Mouse (Mus musculus): Measurements from ENCODE around the gene Nup188. TPM values are rescaled to one million over a fixed set of nuclear protein-coding genes. Genes with fewer than 3 reads are reported as not detected.
A peak's percentile ranks its signal among the peaks of the same experiment; 100 is the strongest.

Nup188 gene
- polyA plus RNA-seq, 1 experiment from 2014 or later = 24.9 TPM

DNA sequence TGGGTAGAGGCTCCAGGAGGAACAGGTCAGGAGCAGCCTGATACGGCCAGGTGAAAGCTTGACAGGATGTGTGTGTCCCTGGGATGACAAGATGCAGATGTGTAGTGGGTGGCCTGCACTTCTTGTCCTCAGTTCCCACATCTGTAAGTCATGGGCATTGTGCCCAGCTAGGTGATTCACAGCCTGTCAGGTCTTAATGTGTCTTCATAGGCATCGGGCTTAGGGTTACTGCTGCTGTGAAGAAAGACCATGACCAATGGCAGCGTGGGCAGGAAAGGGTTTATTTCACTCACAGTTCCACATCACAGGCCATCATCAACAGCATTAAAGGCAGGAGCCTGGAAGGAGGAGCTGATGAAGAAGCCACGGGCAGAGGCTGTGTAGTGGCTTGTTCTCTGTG, 99.4 kb downstream of the Nup188 start:
- H3K4me1 ChIP-seq = no peaks in the 10 kb centered on the region
- 90% methylated on average over 4 of the region's 4 CpGs for WGBS
- no peak for ATAC-seq
- no peak overlapping the region for H3K4me3 ChIP-seq
- no peaks in the 10 kb centered on the region for H3K27me3 ChIP-seq
- no peak overlapping the region for H3K9ac ChIP-seq
- no peaks in the 10 kb centered on the region for H3K9me3 ChIP-seq (replicated peaks)
- H3K36me3 ChIP-seq (ENCODE audit: poor library complexity, severe bottlenecking) = peaks cover 48% of the 10 kb centered on the region
- no peak overlapping the region for H3K4me2 ChIP-seq
- no peak overlapping the region for H3K27ac ChIP-seq

GRCm38 (mm10) chr2:30386913-30387312, 100.7 kb downstream of the Nup188 start:
- Histone ChIP-seq H3K4me3 (no peak overlapping the region), H3K9me3 (replicated peaks) (no peaks in the 10 kb centered on the region), H3K4me2 (no peak overlapping the region), H3K4me1 (0 out of 2 replicates have a peak, but pooled peaks cover 5% of the 10 kb centered on the region), H3K9ac (no peak overlapping the region), H3K36me3 (ENCODE audit: poor library complexity, severe bottlenecking) (peaks cover 34% of the 10 kb centered on the region), H3K27ac (no peak overlapping the region), H3K27me3 (no peaks in the 10 kb centered on the region)
- ATAC-seq = no peak
- WGBS = 85% methylated on average over 9 of the region's 9 CpGs

DNA sequence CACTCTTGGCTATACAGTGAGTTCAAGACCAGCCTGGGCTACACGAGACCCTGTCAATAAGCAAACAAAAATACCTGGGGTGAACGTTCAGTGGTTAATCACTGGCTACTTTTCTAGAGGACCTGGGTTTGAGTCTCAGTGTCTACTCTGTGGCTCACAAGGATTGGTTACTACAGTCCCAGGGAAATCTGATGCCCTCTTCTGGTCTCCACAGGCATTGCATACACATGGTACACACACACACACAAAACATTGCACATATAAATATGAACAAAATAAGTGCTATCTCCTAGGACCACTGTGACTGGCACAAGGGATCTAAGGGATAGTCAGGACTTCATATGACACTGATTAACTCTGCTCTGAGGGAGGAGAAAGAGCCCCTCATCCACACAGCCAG, 102.8 kb downstream of the Nup188 start:
- 95% methylated on average over 2 of the region's 2 CpGs for WGBS
- Histone ChIP-seq H3K36me3 (ENCODE audit: poor library complexity, severe bottlenecking) (peaks cover 19% of the 10 kb centered on the region), H3K4me1 (peaks cover 18% of the 10 kb centered on the region), H3K4me2 (no peak overlapping the region), H3K27me3 (no peaks in the 10 kb centered on the region), H3K9me3 (replicated peaks) (no peaks in the 10 kb centered on the region), H3K4me3 (no peak overlapping the region), H3K9ac (no peak overlapping the region), H3K27ac (no peak overlapping the region)
- ATAC-seq = no peak

DNA sequence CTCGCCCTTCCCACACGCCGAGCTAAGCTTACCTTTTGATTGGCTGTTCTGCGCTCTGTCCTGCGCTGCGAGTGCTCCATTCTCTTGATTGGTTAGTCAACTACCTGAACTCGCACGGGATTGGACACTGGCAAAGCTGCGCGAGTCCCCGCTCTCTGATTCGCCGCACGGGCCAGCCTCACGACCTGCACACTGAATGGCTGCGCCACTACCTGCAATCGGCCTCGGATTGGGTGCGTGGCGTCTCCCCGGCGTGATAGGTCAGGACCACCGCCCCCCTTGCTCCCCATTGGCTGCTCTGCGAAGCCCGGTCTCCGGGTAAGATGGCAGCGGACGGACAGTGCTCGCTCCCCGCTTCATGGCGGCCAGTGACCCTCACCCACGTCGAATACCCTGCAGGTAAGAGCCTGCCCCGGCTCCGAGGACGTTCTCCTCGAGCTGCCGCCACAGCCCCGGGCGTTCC, 105.9 kb downstream of the Nup188 start, which contains the start of gene Dolpp1:
TSS of gene Dolpp1 (plus strand) at position 141 of the 463 bp plus-strand sequence.
- peaks cover 22% of the 10 kb centered on the region for H3K4me1 ChIP-seq
- H3K27ac ChIP-seq = peak within 1 kb of the TSS; percentile 91
- peak within 1 kb of the TSS; percentile 85 for H3K9ac ChIP-seq
- WGBS = 0% methylated on average over 39 of the region's 40 CpGs
- H3K36me3 ChIP-seq (ENCODE audit: poor library complexity, severe bottlenecking) = peaks cover 27% of the 10 kb centered on the region
- peak; percentile 99 for ATAC-seq
- peak within 1 kb of the TSS; percentile 98 for H3K4me2 ChIP-seq
- peak within 1 kb of the TSS; percentile 71 for H3K4me3 ChIP-seq
- no peaks in the 10 kb centered on the region for H3K9me3 ChIP-seq (replicated peaks)
- no peaks in the 10 kb centered on the region for H3K27me3 ChIP-seq

DNA sequence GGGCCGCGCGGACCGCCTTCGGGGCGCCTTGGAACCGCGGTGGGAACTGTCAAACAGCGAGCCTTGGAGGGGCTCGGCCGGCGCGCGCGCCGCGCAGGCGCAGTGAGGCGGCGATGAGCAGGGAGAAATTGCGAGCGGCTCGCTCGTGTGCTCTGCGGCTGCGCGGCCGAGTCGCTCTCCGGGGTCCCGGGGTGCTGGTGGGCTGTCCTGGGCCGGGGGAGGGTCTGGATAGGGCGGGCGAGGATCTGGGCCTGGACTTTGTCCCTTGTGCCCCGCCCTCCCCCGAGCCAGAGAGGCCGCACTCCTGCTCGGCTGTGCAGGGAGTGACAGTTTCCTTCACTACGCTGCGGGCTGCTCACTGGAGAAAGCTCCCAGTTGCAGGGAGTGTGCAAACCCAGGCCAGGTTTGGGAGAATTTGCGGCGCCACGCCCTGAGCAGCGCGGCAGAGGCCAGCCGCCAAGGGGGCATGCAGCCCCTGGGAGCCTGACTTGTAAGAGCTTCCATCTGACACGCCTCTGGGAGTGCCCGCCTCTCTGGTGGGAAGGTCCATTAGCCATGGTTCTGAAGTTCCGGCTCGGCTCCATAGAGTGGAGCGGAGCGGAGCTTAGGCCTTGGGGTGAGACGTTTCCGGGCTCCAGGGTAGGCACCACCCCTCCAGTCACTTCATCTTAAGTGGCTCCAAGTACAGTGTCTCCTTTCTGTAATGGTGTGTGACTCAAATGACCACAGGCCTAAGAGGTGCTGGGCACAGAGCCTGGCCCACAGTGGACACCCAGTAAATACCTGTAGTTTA, 106.6 kb downstream of the Nup188 start:
- Histone ChIP-seq H3K4me1 (peaks cover 22% of the 10 kb centered on the region), H3K4me3 (peak overlapping the region; percentile 71), H3K9ac (peak overlapping the region; percentile 85), H3K27me3 (no peaks in the 10 kb centered on the region), H3K9me3 (replicated peaks) (no peaks in the 10 kb centered on the region), H3K27ac (peak overlapping the region; percentile 91), H3K4me2 (peak overlapping the region; percentile 98), H3K36me3 (ENCODE audit: poor library complexity, severe bottlenecking) (peaks cover 33% of the 10 kb centered on the region)
- under 1% methylated on average over 53 of the region's 54 CpGs for WGBS
- ATAC-seq = peak; percentile 77

GRCm38 (mm10) chr2:30393370-30393656, 107.1 kb downstream of the Nup188 start:
- H3K4me2 ChIP-seq = peak overlapping the region; percentile 98
- H3K9ac ChIP-seq = peak overlapping the region; percentile 85
- peaks cover 39% of the 10 kb centered on the region for H3K36me3 ChIP-seq (ENCODE audit: poor library complexity, severe bottlenecking)
- H3K4me1 ChIP-seq = peaks cover 25% of the 10 kb centered on the region
- no peak for ATAC-seq
- peak overlapping the region; percentile 71 for H3K4me3 ChIP-seq
- H3K9me3 ChIP-seq (replicated peaks) = no peaks in the 10 kb centered on the region
- 71% methylated on average over 1 of the region's 1 CpGs for whole genome bisulfite sequencing
- H3K27me3 ChIP-seq = no peaks in the 10 kb centered on the region
- peak overlapping the region; percentile 91 for H3K27ac ChIP-seq

Small RNA genes within 50 kb of the gene (microRNA-seq; reads per million reads assigned to microRNA genes)
- not detected for gene Gm47292

Other genes starting within 250 kb of the Nup188 start
- 50.8 and 57.2 TPM in 2 replicates for gene Wdr34, start 237.5 kb upstream of the Nup188 start, polyA plus RNA-seq (2015; fragmentation: Nextera tagmentation; extraction: Ambion mirVana)
- 587 and 610 TPM in 2 replicates for gene Set, start 229.0 kb upstream of the Nup188 start, polyA plus RNA-seq (2015; fragmentation: Nextera tagmentation; extraction: Ambion mirVana)
- 5.7 and 6.7 TPM in 2 replicates for gene Pkn3, start 208.7 kb upstream of the Nup188 start, polyA plus RNA-seq (2015; fragmentation: Nextera tagmentation; extraction: Ambion mirVana)
- 21.0 and 21.2 TPM in 2 replicates for gene Zdhhc12, start 192.7 kb upstream of the Nup188 start, polyA plus RNA-seq (2015; fragmentation: Nextera tagmentation; extraction: Ambion mirVana)
- 10.5 and 10.9 TPM in 2 replicates for gene Zer1, start 161.8 kb upstream of the Nup188 start, polyA plus RNA-seq (2015; fragmentation: Nextera tagmentation; extraction: Ambion mirVana)
- gene Tbc1d13, start 152.7 kb upstream of the Nup188 start, polyA plus RNA-seq (2015; fragmentation: Nextera tagmentation; extraction: Ambion mirVana) = 12.3 and 14.1 TPM in 2 replicates
- gene Endog, start 114.9 kb upstream of the Nup188 start, polyA plus RNA-seq (2015; fragmentation: Nextera tagmentation; extraction: Ambion mirVana) = 9.5 and 10.4 TPM in 2 replicates
- gene Spout1, start 107.9 kb upstream of the Nup188 start, polyA plus RNA-seq (2015; fragmentation: Nextera tagmentation; extraction: Ambion mirVana) = 62.1 and 71.1 TPM in 2 replicates
- 11.6 and 12.4 TPM in 2 replicates for gene Kyat1, start 80.5 kb upstream of the Nup188 start, polyA plus RNA-seq (2015; fragmentation: Nextera tagmentation; extraction: Ambion mirVana)
- gene Lrrc8a, start 48.7 kb upstream of the Nup188 start, polyA plus RNA-seq (2015; fragmentation: Nextera tagmentation; extraction: Ambion mirVana) = 57.9 and 58.3 TPM in 2 replicates
- 0.21 and 0.36 TPM in 2 replicates for gene Gm28035, start 45.8 kb upstream of the Nup188 start, polyA plus RNA-seq (2015; fragmentation: Nextera tagmentation; extraction: Ambion mirVana)
- 5.3 and 6.8 TPM in 2 replicates for gene Phyhd1, start 20.2 kb upstream of the Nup188 start, polyA plus RNA-seq (2015; fragmentation: Nextera tagmentation; extraction: Ambion mirVana)
- gene Gm28038, start 5.4 kb upstream of the Nup188 start, polyA plus RNA-seq (2015; fragmentation: Nextera tagmentation; extraction: Ambion mirVana) = not detected in 2 replicates
- 28.0 and 30.6 TPM in 2 replicates for gene Dolk, start 63 bp upstream of the Nup188 start, polyA plus RNA-seq (2015; fragmentation: Nextera tagmentation; extraction: Ambion mirVana)
- 100 and 126 TPM in 2 replicates for gene Sh3glb2, start 72.9 kb downstream of the Nup188 start, polyA plus RNA-seq (2015; fragmentation: Nextera tagmentation; extraction: Ambion mirVana)
- 22.4 and 23.5 TPM in 2 replicates for gene Miga2, start 77.8 kb downstream of the Nup188 start, polyA plus RNA-seq (2015; fragmentation: Nextera tagmentation; extraction: Ambion mirVana)
- gene Dolpp1, start 105.9 kb downstream of the Nup188 start, polyA plus RNA-seq (2015; fragmentation: Nextera tagmentation; extraction: Ambion mirVana) = 53.0 and 56.7 TPM in 2 replicates
- 16.3 and 21.0 TPM in 2 replicates for gene Crat, start 129.4 kb downstream of the Nup188 start, polyA plus RNA-seq (2015; fragmentation: Nextera tagmentation; extraction: Ambion mirVana)
- gene Ptpa, start 129.6 kb downstream of the Nup188 start, polyA plus RNA-seq (2015; fragmentation: Nextera tagmentation; extraction: Ambion mirVana) = 126 and 141 TPM in 2 replicates
- 1.7 and 2.6 TPM in 2 replicates for gene Ier5l, start 187.8 kb downstream of the Nup188 start, polyA plus RNA-seq (2015; fragmentation: Nextera tagmentation; extraction: Ambion mirVana)

All from forebrain, embryonic 13.5 days (tissue).